Mouse (Mus musculus) midbrain, embryonic 13.5 days (tissue): ENCODE measurements around the gene Plcb2. TPM values are rescaled to one million over a fixed set of nuclear protein-coding genes. Genes with fewer than 3 reads are reported as not detected.
A peak's percentile ranks its signal among the peaks of the same experiment; 100 is the strongest.

Source experiments
- ATAC-seq: fragments of 200-750 bp; cut with Nextera tagmentation; 2 replicates; pipeline ENCODE4 v1.8.0; 2017; ENCODE audit warnings: mild to moderate bottlenecking, moderate TSS enrichment, moderate library complexity
- H3K27ac ChIP-seq: fragments of 300-500 bp; sonication (generic); 2 replicates; pipeline ENCODE4 v1.5.1; 2015; ENCODE audit warnings: inconsistent platforms, mild to moderate bottlenecking, moderate library complexity
- H3K27me3 ChIP-seq: fragments of 300-500 bp; sonication (generic); 2 replicates; pipeline ENCODE4 v1.6.1; 2015; ENCODE audit warnings: mild to moderate bottlenecking, inconsistent platforms
- H3K36me3 ChIP-seq: fragments of 300-500 bp; sonication (generic); 2 replicates; pipeline ENCODE4 v1.6.1; 2015; ENCODE audit warnings: mild to moderate bottlenecking, inconsistent platforms
- H3K4me1 ChIP-seq: fragments of 300-500 bp; sonication (generic); replicated peaks from 2 replicates; pipeline ENCODE4 v1.6.1; 2015; ENCODE audit warnings: inconsistent platforms
- H3K4me2 ChIP-seq: fragments of 300-500 bp; sonication (generic); replicated peaks from 2 replicates; pipeline ENCODE4 v1.6.1; 2015; ENCODE audit warnings: moderate library complexity, mild to moderate bottlenecking, inconsistent platforms
- H3K4me3 ChIP-seq: fragments of 300-500 bp; sonication (generic); replicated peaks from 2 replicates; pipeline ENCODE4 v1.5.1; 2015; ENCODE audit warnings: mild to moderate bottlenecking, inconsistent platforms
- H3K9ac ChIP-seq: fragments of 300-500 bp; sonication (generic); replicated peaks from 2 replicates; pipeline ENCODE4 v1.6.1; 2015; ENCODE audit warnings: mild to moderate bottlenecking, inconsistent platforms
- H3K9me3 ChIP-seq: fragments of 300-500 bp; sonication (generic); 2 replicates; pipeline ENCODE4 v1.6.1; 2016; ENCODE audit warnings: mild to moderate bottlenecking, inconsistent platforms
- WGBS: fragments of 180-500 bp; shearing (Covaris S2); methylation state at CpG from one replicate; pipeline ENCODE4 v1.1.7; 2015; 5-methylcytosine and 5-hydroxymethylcytosine counted together
- polyA plus RNA-seq: library from polyadenylated mRNA; unstranded; fragments of >200 nt; fragmentation: Nextera tagmentation; extraction: Ambion mirVana; gene quantifications from 2 replicates; pipeline ENCODE4 v1.2.1, GENCODE M21; 2015

The Plcb2 gene
- polyA plus RNA-seq, 1 experiment from 2014 or later: 0.11 TPM

DNA sequence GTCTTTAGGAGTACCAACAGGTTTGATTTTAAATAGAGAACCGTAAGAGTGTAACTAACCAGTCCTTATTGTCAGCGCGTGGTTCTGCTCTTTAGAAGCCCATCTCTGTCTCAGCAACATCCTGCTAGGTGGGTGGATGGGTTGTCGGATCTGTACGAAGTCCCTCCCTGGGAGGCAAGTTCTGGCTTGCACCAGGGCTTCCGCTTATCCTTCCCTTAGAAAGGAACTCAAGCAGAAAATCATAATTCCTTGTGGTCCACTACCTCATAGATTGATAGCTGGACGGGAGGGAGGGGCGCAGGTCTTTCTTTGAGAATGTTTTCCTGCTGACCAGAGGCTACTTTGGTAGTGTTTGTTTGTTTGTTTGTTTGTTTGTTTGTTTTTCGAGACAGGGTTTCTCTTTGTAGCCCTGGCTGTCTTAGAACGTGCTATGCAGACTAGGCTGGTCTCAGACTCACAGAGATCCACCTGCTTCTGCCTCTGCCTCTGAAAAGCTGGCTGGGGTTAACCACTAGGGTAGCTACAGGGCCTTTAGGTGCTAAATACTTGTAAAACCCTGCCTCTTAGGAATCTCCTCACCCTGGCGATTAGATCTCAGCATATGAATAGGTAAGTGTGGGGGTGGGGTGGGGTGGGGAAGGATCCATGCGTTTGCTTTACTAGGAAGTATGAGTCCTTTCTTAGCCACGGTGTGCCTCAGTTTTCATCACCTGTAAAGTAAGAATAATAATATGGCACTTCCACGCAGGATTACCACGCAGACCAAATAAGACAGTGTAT lies 54.4 kb downstream of the Plcb2 start:
- Histone ChIP-seq H3K9ac (no peak overlapping the region), H3K4me3 (no peak overlapping the region), H3K9me3 (no peaks in the 10 kb centered on the region), H3K27ac (no peak overlapping the region), H3K36me3 (no peaks in the 10 kb centered on the region), H3K4me2 (no peak overlapping the region), H3K27me3 (peaks cover 70% of the 10 kb centered on the region), H3K4me1 (peaks cover 16% of the 10 kb centered on the region)
- 24% methylated on average over 15 of the region's 15 CpGs for WGBS
- no peak for ATAC-seq

DNA sequence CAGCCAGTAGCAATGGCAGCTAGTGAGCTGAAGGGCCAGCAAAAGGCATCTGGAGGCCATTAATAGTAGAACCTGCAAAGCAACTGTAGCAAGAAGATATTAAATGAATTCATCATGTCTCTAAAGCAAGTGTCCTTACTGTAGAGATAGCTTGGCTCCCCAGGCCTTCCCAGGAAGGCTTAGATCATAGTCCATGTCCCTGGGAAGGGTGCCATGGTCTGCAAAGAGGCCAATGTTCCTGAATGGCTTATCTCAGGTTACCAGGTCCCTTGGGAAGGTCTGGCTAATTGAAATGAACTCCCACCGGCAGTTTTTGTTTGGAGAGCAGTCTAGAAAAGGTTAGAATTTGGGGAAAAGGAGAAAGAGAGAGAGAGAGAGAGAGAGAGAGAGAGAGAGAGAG lies 56.5 kb downstream of the Plcb2 start:
- no peak overlapping the region for H3K4me2 ChIP-seq
- ATAC-seq: no peak
- no peak overlapping the region for H3K4me3 ChIP-seq
- no peak overlapping the region for H3K27ac ChIP-seq
- no peaks in the 10 kb centered on the region for H3K36me3 ChIP-seq
- WGBS: 64% methylated on average over 1 of the region's 1 CpGs
- H3K9ac ChIP-seq: no peak overlapping the region
- H3K9me3 ChIP-seq: no peaks in the 10 kb centered on the region
- peaks cover 9% of the 10 kb centered on the region for H3K4me1 ChIP-seq
- H3K27me3 ChIP-seq: peaks cover 52% of the 10 kb centered on the region

DNA sequence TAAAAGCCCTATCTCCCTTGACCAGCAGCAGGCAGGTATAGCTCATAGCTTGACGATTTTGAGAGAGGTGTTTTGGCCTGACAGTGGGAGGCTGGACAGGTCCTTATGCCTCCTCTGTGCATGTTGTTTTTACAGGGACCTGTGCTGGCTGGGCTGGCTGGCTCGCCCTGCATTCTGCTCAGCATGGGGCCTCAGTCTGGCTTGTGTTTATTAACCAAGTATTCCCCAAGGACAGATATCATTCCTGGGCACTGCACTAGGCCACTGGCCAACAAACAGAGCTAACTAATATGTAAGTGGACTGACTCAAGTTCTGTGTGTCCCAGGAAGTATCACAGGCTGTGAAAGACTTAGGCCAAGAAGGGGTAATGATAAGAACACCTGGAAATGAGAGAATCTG lies 58.5 kb downstream of the Plcb2 start:
- Histone ChIP-seq H3K27me3 (peaks cover 40% of the 10 kb centered on the region), H3K4me1 (peaks cover 24% of the 10 kb centered on the region), H3K36me3 (no peaks in the 10 kb centered on the region), H3K4me2 (no peak overlapping the region), H3K27ac (no peak overlapping the region), H3K9ac (no peak overlapping the region), H3K4me3 (no peak overlapping the region), H3K9me3 (no peaks in the 10 kb centered on the region)
- 51% methylated on average over 2 of the region's 2 CpGs for WGBS
- no peak for ATAC-seq

DNA sequence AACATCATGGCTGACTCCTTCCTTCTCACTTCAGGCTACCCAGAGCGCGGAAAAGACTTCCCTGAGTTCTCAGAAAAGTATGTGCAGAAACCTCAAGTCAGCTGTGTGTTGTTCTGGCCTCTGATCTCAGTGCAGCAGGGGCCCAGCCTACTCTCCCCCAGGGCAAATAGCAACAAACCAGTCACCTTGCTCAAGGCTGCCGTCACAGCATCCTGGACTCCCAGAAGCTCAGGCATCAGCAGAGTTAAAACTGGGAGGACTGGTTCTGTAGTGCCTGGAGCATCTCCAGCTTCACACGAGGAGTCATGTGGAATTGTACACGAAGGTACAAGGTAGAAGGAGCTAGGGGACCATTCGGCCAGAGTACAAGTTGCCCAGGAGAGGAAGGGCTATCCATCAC lies 59.0 kb downstream of the Plcb2 start:
- Histone ChIP-seq H3K4me2 (no peak overlapping the region), H3K4me3 (no peak overlapping the region), H3K36me3 (no peaks in the 10 kb centered on the region), H3K27me3 (peaks cover 37% of the 10 kb centered on the region), H3K9me3 (no peaks in the 10 kb centered on the region), H3K9ac (no peak overlapping the region), H3K27ac (no peak overlapping the region), H3K4me1 (peaks cover 28% of the 10 kb centered on the region)
- 77% methylated on average over 6 of the region's 6 CpGs for WGBS
- no peak for ATAC-seq

DNA sequence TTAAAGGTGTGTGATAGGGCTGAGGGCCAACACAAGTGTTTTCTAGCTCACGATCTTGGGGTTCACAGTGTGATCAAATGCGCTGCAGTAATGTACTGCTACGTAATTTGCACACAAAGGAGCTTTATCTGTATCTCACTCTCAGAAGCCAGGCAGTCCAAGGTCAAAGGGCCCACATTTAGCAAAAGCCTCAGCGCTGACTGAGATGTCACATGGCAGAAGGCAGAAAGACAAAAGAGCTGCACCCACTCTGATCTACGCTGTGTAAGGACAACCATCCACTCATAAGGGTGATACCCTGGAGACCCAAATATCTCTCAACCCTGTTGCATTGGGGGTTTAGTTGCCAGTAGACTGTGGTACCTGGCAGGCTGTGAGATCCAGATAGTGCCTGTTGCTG lies 61.1 kb downstream of the Plcb2 start:
- no peaks in the 10 kb centered on the region for H3K36me3 ChIP-seq
- H3K27ac ChIP-seq: no peak overlapping the region
- H3K9me3 ChIP-seq: no peaks in the 10 kb centered on the region
- 74% methylated on average over 5 of the region's 5 CpGs for WGBS
- no peak overlapping the region for H3K9ac ChIP-seq
- H3K27me3 ChIP-seq: peaks cover 21% of the 10 kb centered on the region; the same call in 1 of the 2 replicates
- no peak for ATAC-seq
- no peak overlapping the region for H3K4me3 ChIP-seq
- H3K4me2 ChIP-seq: no peak overlapping the region
- H3K4me1 ChIP-seq: peaks cover 44% of the 10 kb centered on the region

DNA sequence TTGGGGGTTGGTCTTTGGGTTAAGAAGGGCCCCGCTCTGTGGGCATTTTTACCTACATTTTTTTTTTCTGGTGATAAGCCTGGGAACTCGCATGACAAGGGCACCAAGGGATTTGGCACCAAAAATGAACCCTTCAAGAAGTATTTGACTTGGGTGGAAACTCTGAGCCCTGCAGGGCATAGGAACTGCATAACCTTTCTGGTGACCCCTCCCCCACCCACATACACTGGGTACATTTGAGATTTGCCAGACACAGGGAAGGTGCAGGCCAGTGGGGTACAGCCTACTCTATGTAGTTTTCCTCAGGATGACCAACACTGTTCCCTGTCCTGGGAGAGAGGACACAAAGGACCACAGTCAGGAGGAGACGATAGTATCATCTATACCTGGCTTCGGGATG lies 62.6 kb downstream of the Plcb2 start:
- H3K4me2 ChIP-seq: peak overlapping the region; percentile 16; the same call in 1 of the 2 replicates
- H3K9ac ChIP-seq: no peak overlapping the region
- H3K4me1 ChIP-seq: peaks cover 44% of the 10 kb centered on the region
- no peak for ATAC-seq
- H3K27ac ChIP-seq: no peak overlapping the region
- H3K36me3 ChIP-seq: no peaks in the 10 kb centered on the region
- H3K9me3 ChIP-seq: no peaks in the 10 kb centered on the region
- H3K4me3 ChIP-seq: no peak overlapping the region
- WGBS: 82% methylated on average over 4 of the region's 4 CpGs
- H3K27me3 ChIP-seq: peaks cover 17% of the 10 kb centered on the region; the same call in 1 of the 2 replicates

- 71% methylated on average over 3 of the region's 3 CpGs for WGBS
- Histone ChIP-seq H3K27ac (no peak overlapping the region), H3K27me3 (peaks cover 16% of the 10 kb centered on the region; the same call in 1 of the 2 replicates), H3K4me3 (no peak overlapping the region), H3K9ac (no peak overlapping the region), H3K4me2 (peak overlapping the region; percentile 83; the same call in 1 of the 2 replicates), H3K4me1 (peaks cover 48% of the 10 kb centered on the region), H3K9me3 (no peaks in the 10 kb centered on the region), H3K36me3 (no peaks in the 10 kb centered on the region)
- no peak for ATAC-seq
Measured at GRCm38 (mm10) chr2:118664975-118665516, 63.2 kb downstream of the Plcb2 start.

DNA sequence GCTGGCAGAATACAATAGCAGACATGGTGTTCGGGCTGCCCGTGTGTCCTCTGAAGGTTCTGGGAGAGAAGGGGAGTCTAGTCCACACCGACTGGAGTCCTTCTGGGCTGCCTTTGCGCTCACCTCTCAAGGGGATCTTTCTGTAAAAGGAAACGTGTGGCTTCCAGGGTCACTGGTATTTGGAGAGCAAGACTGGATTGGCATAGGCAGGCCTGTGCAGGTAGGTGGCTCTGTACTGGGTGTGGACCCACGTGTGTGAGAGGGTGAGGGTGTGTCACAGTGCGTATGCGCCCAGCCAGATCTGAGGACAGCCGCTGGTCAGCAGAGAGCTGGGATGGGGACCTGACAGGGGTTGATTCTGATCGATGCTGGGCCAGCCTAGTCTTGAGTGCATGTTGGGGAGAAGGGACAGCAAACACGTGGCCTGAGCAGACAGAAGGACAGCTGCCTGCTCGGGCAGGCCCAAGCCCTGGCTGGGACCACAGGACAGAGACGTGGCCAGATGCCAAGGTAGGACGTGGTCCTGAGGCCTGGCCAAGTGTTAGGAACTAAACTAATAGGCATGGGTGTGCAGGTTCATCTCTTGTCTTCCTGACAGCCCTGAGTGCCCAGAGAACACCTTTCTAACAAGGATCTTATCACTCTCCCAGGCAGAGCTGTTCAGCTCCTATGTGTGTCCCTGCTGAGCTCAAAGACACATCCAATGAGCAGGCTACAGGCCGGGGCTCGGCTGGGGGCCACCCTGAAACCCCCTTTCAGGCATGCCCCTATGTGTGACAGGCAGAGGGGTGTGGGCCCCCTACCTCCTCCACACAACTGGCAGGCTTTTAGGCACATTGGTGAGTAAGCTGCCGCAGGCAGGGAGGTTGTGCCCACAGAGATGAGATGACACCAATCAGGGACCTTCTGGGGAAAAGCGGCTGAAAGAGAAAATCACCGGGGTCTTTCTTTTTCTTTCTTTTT lies 64.2 kb downstream of the Plcb2 start:
- H3K9me3 ChIP-seq: no peaks in the 10 kb centered on the region
- ATAC-seq: peak; percentile 49
- H3K4me3 ChIP-seq: peak overlapping the region; percentile 56
- H3K4me1 ChIP-seq: peaks cover 56% of the 10 kb centered on the region
- peak overlapping the region; percentile 83 for H3K4me2 ChIP-seq
- H3K27ac ChIP-seq: peak overlapping the region; percentile 64
- H3K36me3 ChIP-seq: no peaks in the 10 kb centered on the region
- peak overlapping the region; percentile 81 for H3K9ac ChIP-seq
- H3K27me3 ChIP-seq: peaks cover 16% of the 10 kb centered on the region; the same call in 1 of the 2 replicates
- WGBS: 48% methylated on average over 19 of the region's 19 CpGs

GRCm38 (mm10) chr2:118662902-118663803 lies 65.1 kb downstream of the Plcb2 start, which contains the start of gene Pak6:
Pak6 (plus strand) TSS chr2:118663303.
- ATAC-seq: peak; percentile 63
- 2% methylated on average over 37 of the region's 37 CpGs for WGBS
- no peaks in the 10 kb centered on the region for H3K9me3 ChIP-seq
- no peaks in the 10 kb centered on the region for H3K36me3 ChIP-seq
- H3K27me3 ChIP-seq: peaks cover 16% of the 10 kb centered on the region; the same call in 1 of the 2 replicates
- peaks cover 56% of the 10 kb centered on the region for H3K4me1 ChIP-seq
- H3K27ac ChIP-seq: peak within 1 kb of the TSS; percentile 64
- peak within 1 kb of the TSS; percentile 81 for H3K9ac ChIP-seq
- peak within 1 kb of the TSS; percentile 83 for H3K4me2 ChIP-seq
- H3K4me3 ChIP-seq: peak within 1 kb of the TSS; percentile 56

GRCm38 (mm10) chr2:118661891-118662290 lies 66.3 kb downstream of the Plcb2 start:
- H3K4me2 ChIP-seq: no peak overlapping the region
- 85% methylated on average over 9 of the region's 9 CpGs for WGBS
- no peaks in the 10 kb centered on the region for H3K9me3 ChIP-seq
- no peak for ATAC-seq
- peaks cover 58% of the 10 kb centered on the region for H3K4me1 ChIP-seq
- no peaks in the 10 kb centered on the region for H3K36me3 ChIP-seq
- no peak overlapping the region for H3K4me3 ChIP-seq
- H3K27me3 ChIP-seq: peaks cover 17% of the 10 kb centered on the region; the same call in 1 of the 2 replicates
- no peak overlapping the region for H3K27ac ChIP-seq
- no peak overlapping the region for H3K9ac ChIP-seq

- peak overlapping the region; percentile 55 for H3K4me2 ChIP-seq
- peak overlapping the region; percentile 33 for H3K4me3 ChIP-seq
- peak overlapping the region; percentile 60 for H3K9ac ChIP-seq
- H3K27me3 ChIP-seq: 0 out of 2 replicates have a peak, but pooled peaks cover 11% of the 10 kb centered on the region
- H3K9me3 ChIP-seq: no peaks in the 10 kb centered on the region
- H3K27ac ChIP-seq: peak overlapping the region; percentile 79
- WGBS: 3% methylated on average over 4 of the region's 4 CpGs
- H3K4me1 ChIP-seq: peaks cover 48% of the 10 kb centered on the region
- no peaks in the 10 kb centered on the region for H3K36me3 ChIP-seq
- ATAC-seq: peak; percentile 71
Measured at GRCm38 (mm10) chr2:118659998-118660452, 68.2 kb downstream of the Plcb2 start.
